Mouse (Mus musculus): Measurements from ENCODE around the gene Tmprss13. TPM values are rescaled to one million over a fixed set of nuclear protein-coding genes. Genes with fewer than 3 reads are reported as not detected.

The Tmprss13 gene
- total and polyA plus RNA-seq, 3 experiments = not detected

- no peak overlapping the region for H3K27ac ChIP-seq (ENCODE audit: insufficient read depth, low read depth)
- peaks cover 30% of the 10 kb centered on the region for H3K27me3 ChIP-seq (replicated peaks)
- no peak overlapping the region for H3K4me3 ChIP-seq (replicated peaks in 1 of 3; ENCODE audit: low read depth in 2 of 3, low read length in 2 of 3, poor library complexity in 1 of 3)
- no peak for DNase-seq (ENCODE audit: extremely low read depth)
- no peaks in the 10 kb centered on the region for H3K36me3 ChIP-seq (replicated peaks in 1 of 2; ENCODE audit: control insufficient read depth in 1 of 2, insufficient read depth in 1 of 2, low read length in 1 of 2)
- no peak overlapping the region for H3K4me2 ChIP-seq (ENCODE audit: insufficient read depth, low read depth, poor library complexity, severe bottlenecking)
- dilution Hi-C loops (cut with MboI; ENCODE audit: extremely low pct_ligation_motif_present, extremely low pct_unique_long_range_greater_than_20kb, low sequenced_read_pairs) = no loop called here
- no peaks in the 10 kb centered on the region for H3K79me2 ChIP-seq (replicated peaks; ENCODE audit: control insufficient read depth, extremely low read depth, insufficient read depth, poor library complexity, severe bottlenecking)
- TF ChIP-seq TCF12 (IDR thresholded peaks at IDR 0.05; ENCODE audit: low read depth, low read length) = no peak
- no peak for TF ChIP-seq SMC3 (IDR thresholded peaks at IDR 0.05; ENCODE audit: low read depth, low read length)
- no peak for TF ChIP-seq POLR2AphosphoS2 (IDR thresholded peaks at IDR 0.05; ENCODE audit: low read depth, low read length)
- no peak for TF ChIP-seq CTCF (conservative IDR thresholded peaks at IDR 0.05 in 1 of 2, IDR thresholded peaks at IDR 0.05 in 1 of 2; ENCODE audit: low read depth in 2 of 2, low read length in 2 of 2)
- TF ChIP-seq JUND (conservative IDR thresholded peaks at IDR 0.05; ENCODE audit: low read depth, low read length) = no peak
- TF ChIP-seq MYC (IDR thresholded peaks at IDR 0.05; ENCODE audit: low read depth, low read length) = no peak
- no peak for TF ChIP-seq RCOR1 (conservative IDR thresholded peaks at IDR 0.05; ENCODE audit: low read depth, low read length)
- TF ChIP-seq TBP (conservative IDR thresholded peaks at IDR 0.05; ENCODE audit: low read depth, low read length) = no peak
- TF ChIP-seq MAFK (IDR thresholded peaks at IDR 0.05; ENCODE audit: insufficient replicate concordance, low read length) = no peak
- TF ChIP-seq UBTF (IDR thresholded peaks at IDR 0.05; ENCODE audit: low read depth, low read length) = no peak
- TF ChIP-seq ZC3H11A (IDR thresholded peaks at IDR 0.05; ENCODE audit: low read depth, low read length) = no peak
- no peak for TF ChIP-seq KAT2A (IDR thresholded peaks at IDR 0.05; ENCODE audit: insufficient replicate concordance, low read length)
- TF ChIP-seq EP300 (IDR thresholded peaks at IDR 0.05; ENCODE audit: low read length) = no peak
- no peak for TF ChIP-seq MAZ (IDR thresholded peaks at IDR 0.05; ENCODE audit: low read depth, low read length)
- no peak for TF ChIP-seq JUN (IDR thresholded peaks at IDR 0.05; ENCODE audit: insufficient read depth, low read depth, low read length)
- no peak for TF ChIP-seq CHD1 (IDR thresholded peaks at IDR 0.05; ENCODE audit: low read depth, low read length)
- no peak overlapping the region for H3K9ac ChIP-seq (ENCODE audit: insufficient read depth, low read depth)
- H3K9me3 ChIP-seq (replicated peaks; ENCODE audit: low read length) = no peaks in the 10 kb centered on the region
- in situ Hi-C loops (cut with MboI; ENCODE audit: low pct_ligation_motif_present, low pct_unique_long_range_greater_than_20kb, low sequenced_read_pairs) = loop anchor here (10.0 kb wide), 1 partner anchor 216 kb away; no protein-coding TSS in a partner anchor
- H3K4me1 ChIP-seq (ENCODE audit: control insufficient read depth in 1 of 2, insufficient read depth in 2 of 2) = peaks cover 0 to 8% of the 10 kb centered on the region in 2 experiments; a peak in 2 of 4 replicates
These were observed 10.4 kb upstream of the Tmprss13 start for GRCm38 (mm10) chr9:45308521-45308920.

GRCm38 (mm10) chr9:45311858-45312257, 7.0 kb upstream of the Tmprss13 start:
- H3K4me1 ChIP-seq (ENCODE audit: control insufficient read depth in 1 of 2, insufficient read depth in 2 of 2) = peaks cover 0 to 8% of the 10 kb centered on the region in 2 experiments; a peak in 2 of 4 replicates
- no peaks in the 10 kb centered on the region for H3K9me3 ChIP-seq (replicated peaks; ENCODE audit: low read length)
- dilution Hi-C loops (cut with MboI; ENCODE audit: extremely low pct_ligation_motif_present, extremely low pct_unique_long_range_greater_than_20kb, low sequenced_read_pairs) (no loop called here), in situ Hi-C loops (cut with MboI; ENCODE audit: low pct_ligation_motif_present, low pct_unique_long_range_greater_than_20kb, low sequenced_read_pairs) (no loop called here)
- H3K9ac ChIP-seq (ENCODE audit: insufficient read depth, low read depth) = no peak overlapping the region
- no peak overlapping the region for H3K4me3 ChIP-seq (replicated peaks in 1 of 3; ENCODE audit: low read depth in 2 of 3, low read length in 2 of 3, poor library complexity in 1 of 3)
- DNase-seq (ENCODE audit: extremely low read depth) = no peak
- no peaks in the 10 kb centered on the region for H3K79me2 ChIP-seq (replicated peaks; ENCODE audit: control insufficient read depth, extremely low read depth, insufficient read depth, poor library complexity, severe bottlenecking)
- H3K27ac ChIP-seq (ENCODE audit: insufficient read depth, low read depth) = no peak overlapping the region
- TF ChIP-seq MAX (IDR thresholded peaks at IDR 0.05; ENCODE audit: low read length) = no peak
- TF ChIP-seq CTCF (conservative IDR thresholded peaks at IDR 0.05 in 1 of 2, IDR thresholded peaks at IDR 0.05 in 1 of 2; ENCODE audit: low read depth in 2 of 2, low read length in 2 of 2) = no peak
- no peak for TF ChIP-seq JUND (conservative IDR thresholded peaks at IDR 0.05; ENCODE audit: low read depth, low read length)
- H3K27me3 ChIP-seq (replicated peaks) = peaks cover 55% of the 10 kb centered on the region
- no peak overlapping the region for H3K4me2 ChIP-seq (ENCODE audit: insufficient read depth, low read depth, poor library complexity, severe bottlenecking)
- no peaks in the 10 kb centered on the region for H3K36me3 ChIP-seq (replicated peaks in 1 of 2; ENCODE audit: control insufficient read depth in 1 of 2, insufficient read depth in 1 of 2, low read length in 1 of 2)

All from CH12.LX (cell line).